Mouse (Mus musculus) MEL (cell line): ENCODE data around the gene Cend1. TPM values are rescaled to one million over a fixed set of nuclear protein-coding genes. Genes with fewer than 3 reads are reported as not detected.

Experiments
- DNase-seq: peaks from one replicate; pipeline ENCODE4 v3.0.0; 2011; ENCODE audit warnings: low read depth, low spot score
- H3K27ac ChIP-seq: 2 replicates; pipeline ENCODE4 v1.5.1; 2012; ENCODE audit warnings: low read depth, mild to moderate bottlenecking, control low read depth, low read length, moderate library complexity; ENCODE audit not compliant: control insufficient read depth
- H3K27me3 ChIP-seq, 2 experiments: fragments of 150-350 bp in 1 of 2; sonication (generic) in 1 of 2; 2 replicates each; pipeline ENCODE4 v1.6.1; 2012; ENCODE audit warnings: low read length in 2 of 2, mild to moderate bottlenecking in 2 of 2, improper control_type of control experiment in 1 of 2, moderate library complexity in 1 of 2; ENCODE audit not compliant: insufficient read depth in 2 of 2, control insufficient read depth in 1 of 2
- H3K36me3 ChIP-seq, 2 experiments: 2 replicates each; pipeline ENCODE4 v1.6.1; 2012 to 2014; ENCODE audit warnings: low read length in 2 of 2, improper control_type of control experiment in 1 of 2, inconsistent platforms in 1 of 2, mild to moderate bottlenecking in 1 of 2; ENCODE audit not compliant: insufficient read depth in 2 of 2, control insufficient read depth in 1 of 2
- H3K4me1 ChIP-seq, 2 experiments: fragments of 150-350 bp in 1 of 2; sonication (generic) in 1 of 2; 2 replicates each; pipeline ENCODE4 v1.6.1; 2012; ENCODE audit warnings: low read length in 2 of 2, improper control_type of control experiment in 1 of 2, mild to moderate bottlenecking in 1 of 2; ENCODE audit not compliant: insufficient read depth in 2 of 2, control insufficient read depth in 1 of 2
- H3K4me3 ChIP-seq, 2 experiments: fragments of 150-350 bp in 1 of 2; sonication (generic) in 1 of 2; 2 replicates each; pipeline ENCODE4 v1.5.1; 2012; ENCODE audit warnings: low read depth in 2 of 2, low read length in 2 of 2, mild to moderate bottlenecking in 2 of 2, moderate library complexity in 2 of 2, control low read depth in 1 of 2, improper control_type of control experiment in 1 of 2; ENCODE audit not compliant: control insufficient read depth in 1 of 2, insufficient read depth in 1 of 2
- H3K79me2 ChIP-seq: 2 replicates; pipeline ENCODE4 v1.6.1; 2012; ENCODE audit warnings: mild to moderate bottlenecking, low read length, moderate library complexity; ENCODE audit not compliant: control insufficient read depth, poor library complexity, insufficient read depth
- H3K9ac ChIP-seq: 2 replicates; pipeline ENCODE4 v1.6.1; 2012; ENCODE audit warnings: low read depth, mild to moderate bottlenecking, control low read depth, low read length, moderate library complexity; ENCODE audit not compliant: control insufficient read depth, poor library complexity, severe bottlenecking
- H3K9me3 ChIP-seq: fragments of 150-350 bp; sonication (generic); replicated peaks from 2 replicates; pipeline ENCODE4 v1.6.1; 2012; ENCODE audit warnings: mild to moderate bottlenecking, low read length, improper control_type of control experiment, moderate library complexity; ENCODE audit not compliant: insufficient read depth
- BHLHE40 ChIP-seq: IDR thresholded peaks from 2 replicates; pipeline ENCODE4 v1.6.1; 2012; ENCODE audit warnings: low read depth, mild to moderate bottlenecking, inconsistent platforms, low read length, improper control_type of control experiment, borderline replicate concordance
- CHD1 ChIP-seq: IDR thresholded peaks from 2 replicates; pipeline ENCODE4 v1.6.1; 2012; ENCODE audit warnings: low read depth, mild to moderate bottlenecking, inconsistent platforms, low read length, improper control_type of control experiment
- CHD2 ChIP-seq: IDR thresholded peaks from 2 replicates; pipeline ENCODE4 v1.6.1; 2011; ENCODE audit warnings: low read length, improper control_type of control experiment
- CTCF ChIP-seq, 3 experiments: IDR thresholded peaks in 2 of 3; conservative IDR thresholded peaks in 1 of 3; 2 replicates each; pipeline ENCODE4 v1.5.1; 2011 to 2012; ENCODE audit warnings: low read length in 3 of 3, low read depth in 2 of 3, mild to moderate bottlenecking in 2 of 3, improper control_type of control experiment in 1 of 3, inconsistent platforms in 1 of 3, mixed read lengths in 1 of 3, moderate library complexity in 1 of 3; ENCODE audit not compliant: control insufficient read depth in 1 of 3, insufficient read depth in 1 of 3, poor library complexity in 1 of 3, severe bottlenecking in 1 of 3
- E2F4 ChIP-seq: IDR thresholded peaks from 2 replicates; pipeline ENCODE4 v1.6.1; 2011; ENCODE audit warnings: low read depth, low read length, improper control_type of control experiment, borderline replicate concordance
- ELF1 ChIP-seq: IDR thresholded peaks from 2 replicates; pipeline ENCODE4 v1.6.1; 2014; ENCODE audit warnings: low read depth, mild to moderate bottlenecking, inconsistent platforms, low read length, improper control_type of control experiment, moderate library complexity
- ETS1 ChIP-seq: IDR thresholded peaks from 2 replicates; pipeline ENCODE4 v1.6.1; 2012; ENCODE audit warnings: low read depth, mild to moderate bottlenecking, inconsistent platforms, low read length, improper control_type of control experiment, moderate library complexity
- GABPA ChIP-seq: IDR thresholded peaks from 2 replicates; pipeline ENCODE4 v1.6.1; 2012; ENCODE audit warnings: low read depth, mild to moderate bottlenecking, inconsistent platforms, low read length, improper control_type of control experiment, moderate library complexity
- GATA1 ChIP-seq: IDR thresholded peaks from 2 replicates; pipeline ENCODE4 v1.6.1; 2011; ENCODE audit warnings: low read depth, low read length, improper control_type of control experiment
- HCFC1 ChIP-seq: IDR thresholded peaks from 2 replicates; pipeline ENCODE4 v1.6.1; 2012; ENCODE audit warnings: low read depth, mild to moderate bottlenecking, inconsistent platforms, low read length, improper control_type of control experiment, moderate library complexity
- JUND ChIP-seq: IDR thresholded peaks from 2 replicates; pipeline ENCODE4 v1.6.1; 2011; ENCODE audit warnings: low read depth, mild to moderate bottlenecking, improper control_type of control experiment, low read length
- KAT2A ChIP-seq: conservative IDR thresholded peaks from 2 replicates; pipeline ENCODE4 v1.6.1; 2012; ENCODE audit warnings: low read depth, low read length, improper control_type of control experiment, inconsistent platforms
- MAFK ChIP-seq: IDR thresholded peaks from 2 replicates; pipeline ENCODE4 v1.6.1; 2011; ENCODE audit warnings: low read depth, mild to moderate bottlenecking, low read length, improper control_type of control experiment, borderline replicate concordance
- MAX ChIP-seq: IDR thresholded peaks from 2 replicates; pipeline ENCODE4 v1.6.1; 2011; ENCODE audit warnings: low read length, improper control_type of control experiment
- MAZ ChIP-seq: IDR thresholded peaks from 2 replicates; pipeline ENCODE4 v1.6.1; 2012; ENCODE audit warnings: low read depth, mild to moderate bottlenecking, inconsistent platforms, low read length, improper control_type of control experiment
- MEF2A ChIP-seq: IDR thresholded peaks from 2 replicates; pipeline ENCODE4 v1.6.1; 2014; ENCODE audit warnings: low read depth, mild to moderate bottlenecking, inconsistent platforms, low read length, improper control_type of control experiment; ENCODE audit not compliant: poor library complexity, insufficient replicate concordance, severe bottlenecking; ENCODE audit errors: extremely low read depth
- MXI1 ChIP-seq: IDR thresholded peaks from 2 replicates; pipeline ENCODE4 v1.6.1; 2011; ENCODE audit warnings: mild to moderate bottlenecking, low read depth, low read length, improper control_type of control experiment
- MYB ChIP-seq: IDR thresholded peaks from 2 replicates; pipeline ENCODE4 v1.6.1; 2011; ENCODE audit warnings: mild to moderate bottlenecking, low read depth, low read length, improper control_type of control experiment
- MYC ChIP-seq: IDR thresholded peaks from 2 replicates; pipeline ENCODE4 v1.6.1; 2011; ENCODE audit warnings: low read depth, mild to moderate bottlenecking, low read length, improper control_type of control experiment, moderate library complexity
- NELFE ChIP-seq: IDR thresholded peaks from 2 replicates; pipeline ENCODE4 v1.6.1; 2011; ENCODE audit warnings: low read depth, low read length, improper control_type of control experiment
- NRF1 ChIP-seq: IDR thresholded peaks from 2 replicates; pipeline ENCODE4 v1.6.1; 2014; ENCODE audit warnings: low read depth, mild to moderate bottlenecking, inconsistent platforms, low read length, improper control_type of control experiment, moderate library complexity; ENCODE audit not compliant: poor library complexity, insufficient read depth, severe bottlenecking
- POLR2A ChIP-seq, 2 experiments: IDR thresholded peaks; 2 replicates each; pipeline ENCODE4 v1.6.1; 2011 to 2012; ENCODE audit warnings: low read length in 2 of 2, mild to moderate bottlenecking in 2 of 2, control low read depth in 1 of 2, improper control_type of control experiment in 1 of 2, low read depth in 1 of 2, moderate library complexity in 1 of 2; ENCODE audit not compliant: control insufficient read depth in 1 of 2, insufficient read depth in 1 of 2, poor library complexity in 1 of 2
- POLR2AphosphoS2 ChIP-seq: IDR thresholded peaks from 2 replicates; pipeline ENCODE4 v1.6.1; 2011; ENCODE audit warnings: low read length, improper control_type of control experiment
- RCOR1 ChIP-seq: IDR thresholded peaks from 2 replicates; pipeline ENCODE4 v1.6.1; 2012; ENCODE audit warnings: low read depth, mild to moderate bottlenecking, inconsistent platforms, low read length, improper control_type of control experiment
- SIN3A ChIP-seq: IDR thresholded peaks from 2 replicates; pipeline ENCODE4 v1.6.1; 2012; ENCODE audit warnings: low read length, improper control_type of control experiment, inconsistent platforms
- SMC3 ChIP-seq: IDR thresholded peaks from 2 replicates; pipeline ENCODE4 v1.6.1; 2011; ENCODE audit warnings: low read depth, low read length, improper control_type of control experiment
- TAL1 ChIP-seq: IDR thresholded peaks from 2 replicates; pipeline ENCODE4 v1.6.1; 2012; ENCODE audit warnings: mild to moderate bottlenecking, inconsistent platforms, low read length, moderate library complexity, mixed read lengths
- TBP ChIP-seq: IDR thresholded peaks from 2 replicates; pipeline ENCODE4 v1.8.0; 2011; ENCODE audit warnings: low read depth, low read length, improper control_type of control experiment
- TCF12 ChIP-seq: IDR thresholded peaks from 2 replicates; pipeline ENCODE4 v1.6.1; 2014; ENCODE audit warnings: low read depth, mild to moderate bottlenecking, inconsistent platforms, low read length, improper control_type of control experiment, moderate library complexity
- UBTF ChIP-seq: IDR thresholded peaks from 2 replicates; pipeline ENCODE4 v1.6.1; 2012; ENCODE audit warnings: low read depth, mild to moderate bottlenecking, inconsistent platforms, low read length, improper control_type of control experiment, moderate library complexity, borderline replicate concordance; ENCODE audit not compliant: insufficient read depth
- USF1 ChIP-seq: IDR thresholded peaks from 2 replicates; pipeline ENCODE4 v1.6.1; 2014; ENCODE audit warnings: low read depth, mild to moderate bottlenecking, inconsistent platforms, low read length, improper control_type of control experiment, moderate library complexity
- USF2 ChIP-seq, 2 experiments: IDR thresholded peaks; 2 replicates each; pipeline ENCODE4 v1.6.1; 2011 to 2012; ENCODE audit warnings: improper control_type of control experiment in 2 of 2, low read length in 2 of 2, borderline replicate concordance in 1 of 2, inconsistent platforms in 1 of 2, low read depth in 1 of 2, mild to moderate bottlenecking in 1 of 2; ENCODE audit not compliant: insufficient read depth in 1 of 2
- ZC3H11A ChIP-seq: IDR thresholded peaks from 2 replicates; pipeline ENCODE4 v1.6.1; 2012; ENCODE audit warnings: low read depth, mild to moderate bottlenecking, inconsistent platforms, low read length, improper control_type of control experiment
- ZKSCAN1 ChIP-seq: IDR thresholded peaks from 2 replicates; pipeline ENCODE4 v1.6.1; 2012; ENCODE audit warnings: low read depth, mild to moderate bottlenecking, inconsistent platforms, low read length, improper control_type of control experiment, moderate library complexity
- ZMIZ1 ChIP-seq: IDR thresholded peaks from 2 replicates; pipeline ENCODE4 v1.6.1; 2012; ENCODE audit warnings: low read depth, mild to moderate bottlenecking, inconsistent platforms, low read length, improper control_type of control experiment, moderate library complexity
- ZNF384 ChIP-seq: IDR thresholded peaks from 2 replicates; pipeline ENCODE4 v1.6.1; 2012; ENCODE audit warnings: low read depth, mild to moderate bottlenecking, inconsistent platforms, low read length, improper control_type of control experiment
- polyA plus RNA-seq, 2 experiments: library from polyadenylated mRNA; stranded (reverse) in 1 of 2; unstranded in 1 of 2; fragments of >175 nt in 1 of 2; fragments of >200 nt in 1 of 2; gene quantifications; 2 replicates each; pipeline versions ENCODE4 v1.2.1 to v1.2.4; 2012; ENCODE audit warnings: low replicate concordance in 2 of 2, low read depth in 1 of 2; ENCODE audit not compliant: insufficient read length in 2 of 2, insufficient read depth in 1 of 2, missing spikeins in 1 of 2
- total RNA-seq: library from RNA; depleted of rRNA; stranded (reverse); fragments of 300-350 nt; gene quantifications from 2 replicates; pipeline ENCODE4 v1.2.3, GENCODE M21; 2012

The Cend1 gene
- total and polyA plus RNA-seq, 3 experiments, result not detected

- Histone ChIP-seq H3K9ac (peak overlapping the region; percentile 70), H3K4me3 (peak overlapping the region; percentile 51 to 66), H3K9me3 (no peaks in the 10 kb centered on the region), H3K4me1 (peaks cover 4 to 22% of the 10 kb centered on the region in 2 experiments; a peak in 3 of 4 replicates), H3K79me2 (peaks cover 28% of the 10 kb centered on the region), H3K27me3 (no peaks in the 10 kb centered on the region), H3K36me3 (peaks cover 0 to 20% of the 10 kb centered on the region in 2 experiments; a peak in 2 of 4 replicates), H3K27ac (peak overlapping the region; percentile 52)
- peak; percentile 86 for DNase-seq
- TF ChIP-seq GABPA (no peak), ZKSCAN1 (no peak), HCFC1 (peak; percentile 48; the same call in 1 of the 2 replicates), TCF12 (0 out of 2 replicates have a peak, but pooled peaks have one; percentile 38), GATA1 (no peak), ETS1 (no peak), MXI1 (peak; percentile 76), CHD1 (no peak), MEF2A (no peak), MYB (no peak), E2F4 (no peak), TBP (peak; percentile 14; the same call in 1 of the 2 replicates), NRF1 (no peak), SIN3A (peak; percentile 75), UBTF (no peak), TAL1 (no peak), JUND (no peak), MAFK (no peak), ZMIZ1 (0 out of 2 replicates have a peak, but pooled peaks have one; percentile 57), BHLHE40 (no peak), RCOR1 (no peak), KAT2A (no peak), CHD2 (no peak), MYC (no peak), MAZ (no peak), USF1 (peak; percentile 38; the same call in 1 of the 2 replicates), ELF1 (no peak), MAX (peak; percentile 39; the same call in 1 of the 2 replicates), CTCF (IDR thresholded peaks at IDR 0.05 in 2 of 3, conservative IDR thresholded peaks at IDR 0.05 in 1 of 3; ENCODE audit: control insufficient read depth in 1 of 3, insufficient read depth in 1 of 3, low read depth in 2 of 3, low read length in 3 of 3, poor library complexity in 1 of 3, severe bottlenecking in 1 of 3) (no peak), ZNF384 (no peak), USF2 (IDR thresholded peaks at IDR 0.05; ENCODE audit: borderline replicate concordance in 1 of 2, insufficient read depth in 1 of 2, low read depth in 1 of 2, low read length in 2 of 2) (no peak), POLR2A (IDR thresholded peaks at IDR 0.05; ENCODE audit: control insufficient read depth in 1 of 2, insufficient read depth in 1 of 2, low read depth in 1 of 2, low read length in 2 of 2, poor library complexity in 1 of 2) (peak; percentile 53 to 78; a peak in 2 of 4 replicates), ZC3H11A (no peak), NELFE (peak; percentile 61), POLR2AphosphoS2 (no peak), SMC3 (no peak)
Measured at GRCm38 (mm10) chr7:141435129-141435855, 6.0 kb upstream of the Cend1 start.
